Comparison of ENCODE assay signal across 25 mouse cellular contexts in the genomic region with DNA sequence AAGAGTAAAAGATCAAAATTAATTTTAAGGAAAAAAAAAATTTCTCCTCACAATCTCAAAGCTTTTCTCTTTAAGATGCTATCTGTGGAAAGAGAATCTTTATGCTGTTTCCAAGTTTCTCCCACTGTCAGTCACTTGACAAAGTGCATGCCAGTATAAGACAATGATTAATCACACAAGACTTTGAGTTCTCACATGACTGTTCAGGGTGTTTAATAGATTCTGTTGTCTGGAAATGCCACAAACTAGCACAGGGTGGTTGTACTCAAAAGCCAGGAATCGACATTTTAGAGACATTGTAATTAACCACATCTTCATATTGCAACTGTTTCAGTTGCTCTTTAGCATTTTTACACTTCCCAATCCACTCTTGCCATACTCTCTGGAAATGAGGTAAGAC.
"Had no signal": no experiment of that assay in that cellular context is flagged by ENCODE, and none has a peak within 500 bp of the region (broad histone marks: within the 10 kb centered on the region; RNA-seq: fewer than 3 reads in every experiment).

No protein-coding gene starts in this region.

- H3K9ac ChIP-seq: heart, embryonic 12.5 days; hindbrain, embryonic 12.5 days; hindbrain, embryonic 14.5 days; intestine, embryonic 15.5 days; limb, embryonic 12.5 days; liver, embryonic 13.5 days; liver, embryonic 15.5 days; liver, postnatal 0 days had no signal

- H3K27ac ChIP-seq: gastrocnemius, adult 2 months; heart, embryonic 10.5 days; hindbrain, embryonic 10.5 days; hindbrain, embryonic 12.5 days; hindbrain, embryonic 14.5 days; intestine, embryonic 15.5 days; layer of hippocampus, adult 2 months; left cerebral cortex, adult 2 months; limb, embryonic 10.5 days; limb, embryonic 12.5 days; liver, embryonic 13.5 days; liver, embryonic 15.5 days had no signal

- H3K9me3 ChIP-seq: heart, embryonic 10.5 days; intestine, embryonic 15.5 days; limb, embryonic 10.5 days; liver, embryonic 13.5 days; liver, embryonic 15.5 days had no signal

- ATAC-seq: hindbrain, embryonic 16.5 days; inflammation-experienced regulatory T-cells, adult 6 months; intestine, embryonic 15.5 days; intestine, postnatal 0 days; liver, postnatal 0 days had no signal

- H3K36me3 ChIP-seq: heart, embryonic 10.5 days; heart, embryonic 12.5 days; hindbrain, embryonic 10.5 days; hindbrain, embryonic 12.5 days; intestine, embryonic 15.5 days; limb, embryonic 10.5 days; limb, embryonic 12.5 days; liver, embryonic 13.5 days; liver, embryonic 15.5 days had no signal

- H3K4me2 ChIP-seq: heart, embryonic 12.5 days; hindbrain, embryonic 12.5 days; hindbrain, embryonic 14.5 days; intestine, embryonic 15.5 days; limb, embryonic 12.5 days; liver, embryonic 11.5 days; liver, embryonic 13.5 days; liver, embryonic 15.5 days had no signal

- DNase-seq: gastrocnemius, adult 2 months; gastrocnemius, postnatal 10 days; gastrocnemius, postnatal 25 days; heart, adult 18-20 months; heart, postnatal 10 days; heart, postnatal 4 days; liver; liver, embryonic 13.5 days; liver, postnatal 0 days; lung, adult 2 months had no signal

- H3K4me1 ChIP-seq: heart, embryonic 10.5 days; heart, embryonic 12.5 days; hindbrain, embryonic 10.5 days; hindbrain, embryonic 12.5 days; intestine, embryonic 15.5 days; limb, embryonic 10.5 days; limb, embryonic 12.5 days; liver, embryonic 13.5 days; liver, embryonic 15.5 days had no signal

- H3K4me3 ChIP-seq: gastrocnemius, adult 2 months; heart, embryonic 10.5 days; heart, embryonic 12.5 days; hindbrain, embryonic 10.5 days; hindbrain, embryonic 12.5 days; intestine, embryonic 15.5 days; layer of hippocampus, adult 2 months; left cerebral cortex, adult 2 months; limb, embryonic 10.5 days; limb, embryonic 12.5 days; liver, embryonic 13.5 days; liver, embryonic 15.5 days had no signal

- H3K27me3 ChIP-seq: heart, embryonic 12.5 days; hindbrain, embryonic 12.5 days; intestine, embryonic 15.5 days; limb, embryonic 12.5 days; liver, embryonic 13.5 days; liver, embryonic 15.5 days had no signal
